Comparison of ENCODE assay signal across 10 mouse cellular contexts in the genomic region with DNA sequence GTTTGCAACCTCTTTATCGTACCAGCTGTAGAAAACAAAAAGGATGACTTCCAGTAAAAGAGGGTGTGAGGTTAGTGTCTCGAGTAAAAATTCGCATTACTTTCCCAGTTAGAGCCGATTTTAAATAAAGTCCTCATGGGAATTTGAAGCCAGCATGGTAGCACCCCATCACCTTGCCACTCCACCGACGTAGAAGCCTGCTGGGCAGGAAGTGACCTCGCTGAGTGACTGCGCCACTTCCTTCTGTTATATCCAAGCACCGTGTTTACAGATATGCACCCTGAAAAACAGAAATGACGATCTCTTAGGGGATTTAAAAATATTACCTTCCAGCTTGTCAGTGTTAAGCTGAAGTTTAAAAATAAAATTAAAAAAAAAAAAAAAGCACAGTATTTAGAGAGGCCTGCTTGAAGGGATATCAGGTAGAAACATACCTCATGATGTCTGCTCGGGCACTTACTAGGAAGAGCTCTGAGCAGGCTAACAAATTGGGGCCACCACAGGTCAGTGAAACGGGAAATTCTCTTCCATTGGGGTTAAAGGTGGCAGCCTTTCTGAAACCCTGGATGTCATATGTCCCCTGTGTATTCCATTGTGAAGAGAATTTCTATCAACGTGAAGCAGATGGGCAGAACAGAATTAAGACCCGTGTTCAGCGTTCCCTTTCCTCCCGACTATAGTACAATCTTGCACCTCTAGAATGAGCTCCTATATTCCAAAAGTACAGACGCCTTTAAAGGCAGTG.
DNase-seq lines count a peak whose midpoint lies in the region; ATAC-seq and TF ChIP-seq lines count a peak whose summit lies in the region.
"Had no signal": no experiment of that assay in that cellular context is flagged by ENCODE, and none has a peak within 500 bp of the region (broad histone marks: within the 10 kb centered on the region; RNA-seq: fewer than 3 reads in every experiment).

No protein-coding gene starts in this region.

- no peak for TF ChIP-seq EP300 in liver, embryonic 14.5 days (IDR thresholded peaks at IDR 0.05; ENCODE audit: low read depth)

- H3K4me3 ChIP-seq in heart, embryonic 11.5 days (ENCODE audit: low read depth, low read length): peak overlapping the region; percentile 37
- H3K4me3 ChIP-seq in forebrain, postnatal 0 days (ENCODE audit: low read depth, low read length): peak overlapping the region; percentile 11
- no peak overlapping the region for H3K4me3 ChIP-seq in liver, embryonic 14.5 days (ENCODE audit: insufficient read depth in 1 of 2, low read depth in 2 of 2, low read length in 2 of 2)
- H3K4me3 ChIP-seq: megakaryocyte, embryonic 14.5 days had no signal

- H3K9me3 ChIP-seq in heart, embryonic 11.5 days (replicated peaks; ENCODE audit: control insufficient read depth, low read length): no peaks in the 10 kb centered on the region
- no peaks in the 10 kb centered on the region for H3K9me3 ChIP-seq in forebrain, postnatal 0 days (ENCODE audit: low read length)
- H3K9me3 ChIP-seq in liver, embryonic 14.5 days (ENCODE audit: control insufficient read depth, low read length): no peaks in the 10 kb centered on the region
- H3K9me3 ChIP-seq: megakaryocyte, embryonic 14.5 days had no signal

- WGBS in heart, embryonic 11.5 days (ENCODE audit: insufficient replicate concordance): 42% methylated on average over 17 of the region's 17 CpGs
- 53% methylated on average over 17 of the region's 17 CpGs for WGBS in forebrain, postnatal 0 days
- WGBS in liver, embryonic 14.5 days (ENCODE audit: insufficient replicate concordance): 34% methylated on average over 17 of the region's 17 CpGs

- no peaks in the 10 kb centered on the region for H3K27me3 ChIP-seq in heart, embryonic 11.5 days (ENCODE audit: control insufficient read depth, insufficient read depth, low read length)
- H3K27me3 ChIP-seq in forebrain, postnatal 0 days (ENCODE audit: insufficient read depth, low read length): no peaks in the 10 kb centered on the region
- no peaks in the 10 kb centered on the region for H3K27me3 ChIP-seq in liver, embryonic 14.5 days (ENCODE audit: control insufficient read depth, insufficient read depth, low read length)
- H3K27me3 ChIP-seq: megakaryocyte, embryonic 14.5 days had no signal

- no peak for ATAC-seq in heart, embryonic 11.5 days (replicated peaks; ENCODE audit: insufficient number of reproducible peaks, low FRiP score, low TSS enrichment)
- no peak for ATAC-seq in forebrain, postnatal 0 days
- no peak for ATAC-seq in liver, embryonic 14.5 days (ENCODE audit: insufficient read depth)

- H3K4me1 ChIP-seq in heart, embryonic 11.5 days (ENCODE audit: control insufficient read depth, insufficient read depth, low read length): no peaks in the 10 kb centered on the region
- H3K4me1 ChIP-seq in forebrain, postnatal 0 days (ENCODE audit: insufficient read depth): 0 out of 2 replicates have a peak, but pooled peaks cover 5% of the 10 kb centered on the region
- H3K4me1 ChIP-seq in liver, embryonic 14.5 days (replicated peaks; ENCODE audit: control insufficient read depth in 2 of 2, insufficient read depth in 2 of 2, low read length in 1 of 2): no peaks in the 10 kb centered on the region
- H3K4me1 ChIP-seq: megakaryocyte, embryonic 14.5 days had no signal

- H3K4me2 ChIP-seq in heart, embryonic 11.5 days: peak overlapping the region; percentile 76
- peak overlapping the region; percentile 43 for H3K4me2 ChIP-seq in forebrain, postnatal 0 days (ENCODE audit: low read depth)
- peak overlapping the region; percentile 34 for H3K4me2 ChIP-seq in liver, embryonic 14.5 days (ENCODE audit: low read depth)

- DNase-seq in heart, adult 9 months (ENCODE audit: low spot score in 2 of 2): no peak
- DNase-seq in brain, adult 2 months (ENCODE audit: low read depth, low spot score): peak; percentile 15
- DNase-seq in forebrain, postnatal 0 days: no peak
- no peak for DNase-seq in liver, embryonic 14.5 days (ENCODE audit: low read depth in 3 of 3, low spot score in 3 of 3)
- no peak for DNase-seq in spleen, postnatal 14 days (ENCODE audit: low spot score in 2 of 2)
- DNase-seq in adrenal gland, adult (ENCODE audit: inconsistent age in 2 of 2, low spot score in 1 of 2): no peak
- no peak for DNase-seq in left cerebral cortex, adult 18-20 months (ENCODE audit: low spot score in 2 of 2)
- DNase-seq: adrenal gland, adult 2 months had no signal

- H3K9ac ChIP-seq in heart, embryonic 11.5 days (ENCODE audit: low read depth, low read length): peak overlapping the region; percentile 10; the same call in 1 of the 2 replicates
- peak overlapping the region; percentile 1; the same call in 1 of the 2 replicates for H3K9ac ChIP-seq in forebrain, postnatal 0 days
- no peak overlapping the region for H3K9ac ChIP-seq in liver, embryonic 14.5 days (replicated peaks)

- no peak overlapping the region for H3K27ac ChIP-seq in heart, embryonic 11.5 days (ENCODE audit: low read depth, low read length)
- H3K27ac ChIP-seq in forebrain, postnatal 0 days (ENCODE audit: low read depth, low read length): no peak overlapping the region
- H3K27ac ChIP-seq in liver, embryonic 14.5 days: no peak overlapping the region

- no peaks in the 10 kb centered on the region for H3K36me3 ChIP-seq in heart, embryonic 11.5 days (ENCODE audit: control insufficient read depth, insufficient read depth, low read length)
- H3K36me3 ChIP-seq in forebrain, postnatal 0 days (ENCODE audit: insufficient read depth): no peaks in the 10 kb centered on the region
- H3K36me3 ChIP-seq in liver, embryonic 14.5 days (replicated peaks; ENCODE audit: control insufficient read depth, insufficient read depth, low read depth): no peaks in the 10 kb centered on the region

- TF ChIP-seq CTCF in forebrain, postnatal 0 days (IDR thresholded peaks at IDR 0.05; ENCODE audit: low read depth): no peak
- no peak for TF ChIP-seq CTCF in liver, embryonic 14.5 days (IDR thresholded peaks at IDR 0.05; ENCODE audit: low read depth)

Comparison
In these comparisons a context has a peak if more than half of its experiments do, and no peak if none do; other contexts are left out.
1. H3K4me3 ChIP-seq: peak in heart, embryonic 11.5 days (single experiment) and forebrain, postnatal 0 days (single experiment); none in liver, embryonic 14.5 days (0 of 2).
2. Peak in every context shown above with its lines, with median percentiles within 50 percentile points of each other: H3K4me2 ChIP-seq.